Mouse (Mus musculus): ENCODE data around the gene Olfr675. TPM values are rescaled to one million over a fixed set of nuclear protein-coding genes. Genes with fewer than 3 reads are reported as not detected.

Gene Olfr675
- not detected in 2 replicates for polyA plus RNA-seq (2012; rRNA removed)

DNA sequence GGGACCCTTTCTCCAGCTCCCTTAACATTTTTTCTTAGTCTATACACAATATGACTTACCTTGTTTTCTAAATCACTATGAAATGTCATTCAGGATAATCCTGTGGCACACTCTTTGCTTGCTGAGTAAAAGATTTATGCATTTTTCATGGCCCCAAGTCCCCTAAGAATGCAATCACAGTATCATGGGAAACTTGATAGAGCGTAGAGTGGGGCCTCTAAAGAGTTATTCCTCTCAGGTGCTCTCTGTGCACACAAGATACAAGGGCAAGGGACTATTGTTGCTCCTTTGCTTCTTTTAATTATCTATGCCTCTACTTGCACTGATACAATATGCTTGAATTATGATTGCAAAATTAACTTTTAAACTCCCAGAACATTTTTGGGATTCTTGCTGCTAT, at the start of gene Olfr675:
TSS of gene Olfr675 (minus strand) at position 101 of the 400 bp plus-strand sequence.

GRCm38 (mm10) chr7:105064175-105064574, 35.9 kb upstream of the Olfr675 start, which contains the start of gene Olfr678:
Gene Olfr678 (plus strand): TSS chr7:105064475.

DNA sequence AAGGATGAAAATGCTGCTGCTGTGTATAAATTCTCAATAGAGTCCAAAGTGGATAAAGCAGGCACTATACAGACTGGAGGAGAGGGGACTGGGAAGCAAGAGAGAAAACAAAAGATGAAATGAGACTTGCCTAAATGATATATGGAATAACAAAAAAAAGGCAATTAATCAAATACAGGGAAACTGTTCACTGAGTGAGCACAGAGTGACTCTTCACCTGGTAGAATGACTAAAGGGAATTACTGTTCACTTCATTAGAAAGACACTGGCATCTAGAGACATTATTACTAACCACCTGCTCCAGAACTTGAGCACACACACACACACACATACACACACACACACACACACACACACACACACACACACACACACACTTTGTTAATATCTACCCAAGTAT, 4.1 kb upstream of the Olfr675 start, which contains the start of gene Olfr676:
TSS of gene Olfr676 (plus strand) at position 301 of the 400 bp plus-strand sequence.

GRCm38 (mm10) chr7:105001929-105002328, 26.3 kb downstream of the Olfr675 start, which contains the start of gene Olfr672:
Gene Olfr672 (minus strand): TSS chr7:105002029.

GRCm38 (mm10) chr7:104979026-104979425, 49.2 kb downstream of the Olfr675 start, which contains the start of gene Olfr671:
Gene Olfr671 (minus strand): TSS chr7:104979126.

Other genes starting within 250 kb of the Olfr675 start
- gene Usp17lb, start 185.9 kb downstream of the Olfr675 start, polyA plus RNA-seq (2012; rRNA removed): not detected in 2 replicates
- gene Usp17la, start 171.5 kb downstream of the Olfr675 start, polyA plus RNA-seq (2012; rRNA removed): not detected in 2 replicates
- gene Olfr665, start 150.4 kb downstream of the Olfr675 start, polyA plus RNA-seq (2012; rRNA removed): not detected in 2 replicates
- gene Olfr666, start 132.5 kb downstream of the Olfr675 start, polyA plus RNA-seq (2012; rRNA removed): not detected in 2 replicates
- gene Olfr667, start 107.0 kb downstream of the Olfr675 start, polyA plus RNA-seq (2012; rRNA removed): not detected in 2 replicates
- not detected in 2 replicates for gene Olfr668, start 100.4 kb downstream of the Olfr675 start, polyA plus RNA-seq (2012; rRNA removed)
- not detected in 2 replicates for gene Olfr669, start 94.2 kb downstream of the Olfr675 start, polyA plus RNA-seq (2012; rRNA removed)
- not detected in 2 replicates for gene Olfr670, start 65.8 kb downstream of the Olfr675 start, polyA plus RNA-seq (2012; rRNA removed)
- gene Olfr671, start 49.3 kb downstream of the Olfr675 start, polyA plus RNA-seq (2012; rRNA removed): not detected in 2 replicates
- not detected in 2 replicates for gene Olfr672, start 26.4 kb downstream of the Olfr675 start, polyA plus RNA-seq (2012; rRNA removed)
- gene Olfr676, start 4.2 kb upstream of the Olfr675 start, polyA plus RNA-seq (2012; rRNA removed): not detected in 2 replicates
- not detected in 2 replicates for gene Olfr677, start 22.9 kb upstream of the Olfr675 start, polyA plus RNA-seq (2012; rRNA removed)
- not detected in 2 replicates for gene Olfr678, start 36.0 kb upstream of the Olfr675 start, polyA plus RNA-seq (2012; rRNA removed)
- gene Olfr679, start 52.7 kb upstream of the Olfr675 start, polyA plus RNA-seq (2012; rRNA removed): not detected in 2 replicates
- not detected in 2 replicates for gene Olfr680-ps1, start 64.4 kb upstream of the Olfr675 start, polyA plus RNA-seq (2012; rRNA removed)
- not detected in 2 replicates for gene Olfr681, start 88.4 kb upstream of the Olfr675 start, polyA plus RNA-seq (2012; rRNA removed)
- not detected in 2 replicates for gene Olfr683, start 118.6 kb upstream of the Olfr675 start, polyA plus RNA-seq (2012; rRNA removed)
- gene Olfr684, start 135.2 kb upstream of the Olfr675 start, polyA plus RNA-seq (2012; rRNA removed): not detected in 2 replicates
- gene Olfr685, start 157.6 kb upstream of the Olfr675 start, polyA plus RNA-seq (2012; rRNA removed): not detected in 2 replicates
- gene Olfr686, start 179.0 kb upstream of the Olfr675 start, polyA plus RNA-seq (2012; rRNA removed): not detected in 2 replicates

Data from colon, adult 2 months (tissue).